Mouse (Mus musculus) central nervous system, embryonic 14 days (tissue): Measurements from ENCODE around the gene Ier3. TPM values are rescaled to one million over a fixed set of nuclear protein-coding genes. Genes with fewer than 3 reads are reported as not detected.

Experiments
- polyA plus RNA-seq: library from polyadenylated mRNA; depleted of rRNA; stranded (reverse); fragments of >200 nt; gene quantifications from 2 replicates; pipeline ENCODE4 v1.2.3, GENCODE M21; 2012; rRNA removed

Ier3 gene
- polyA plus RNA-seq = 7.2 and 9.6 TPM in 2 replicates

DNA sequence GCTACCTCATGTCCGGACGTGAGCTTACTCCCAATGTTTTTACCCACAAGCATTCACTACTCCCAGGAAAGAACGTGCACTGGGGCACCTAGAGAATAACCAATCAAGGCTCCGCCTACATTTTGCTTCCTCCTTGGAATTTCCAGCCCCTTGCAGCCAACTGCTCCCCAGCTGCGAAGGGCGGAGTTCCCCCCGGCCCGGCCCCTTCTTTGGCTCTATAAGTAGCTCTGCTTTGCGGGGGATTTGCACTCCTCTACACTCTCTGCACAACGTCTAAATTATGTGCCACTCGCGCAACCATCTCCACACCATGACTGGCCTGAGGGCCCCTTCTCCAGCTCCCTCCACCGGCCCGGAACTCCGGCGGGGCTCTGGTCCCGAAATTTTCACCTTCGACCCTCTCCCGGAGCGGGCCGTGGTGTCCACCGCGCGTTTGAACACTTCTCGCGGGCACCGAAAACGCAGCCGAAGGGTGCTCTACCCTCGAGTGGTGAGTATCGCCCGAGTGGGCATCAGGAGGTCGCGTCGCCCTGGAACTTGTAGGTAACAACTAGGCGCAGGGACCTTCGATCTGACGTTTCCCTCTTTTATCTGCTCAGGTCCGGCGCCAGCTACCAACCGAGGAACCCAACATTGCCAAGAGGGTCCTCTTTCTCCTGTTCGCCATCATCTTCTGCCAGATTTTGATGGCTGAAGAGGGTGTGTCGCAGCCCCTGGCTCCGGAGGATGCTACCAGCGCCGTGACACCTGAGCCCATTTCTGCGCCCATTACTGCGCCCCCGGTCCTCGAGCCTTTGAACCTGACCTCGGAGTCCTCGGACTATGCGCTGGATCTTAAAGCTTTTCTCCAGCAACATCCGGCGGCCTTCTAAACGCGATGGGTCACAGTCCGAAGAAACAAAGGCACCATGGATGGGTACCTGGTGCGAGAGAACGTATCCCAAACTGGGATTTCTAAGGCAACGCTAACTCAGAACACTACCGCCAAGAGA, at the start of gene Ier3:
Gene Ier3 (plus strand): TSS at position 246 of the 992 bp plus-strand sequence.

DNA sequence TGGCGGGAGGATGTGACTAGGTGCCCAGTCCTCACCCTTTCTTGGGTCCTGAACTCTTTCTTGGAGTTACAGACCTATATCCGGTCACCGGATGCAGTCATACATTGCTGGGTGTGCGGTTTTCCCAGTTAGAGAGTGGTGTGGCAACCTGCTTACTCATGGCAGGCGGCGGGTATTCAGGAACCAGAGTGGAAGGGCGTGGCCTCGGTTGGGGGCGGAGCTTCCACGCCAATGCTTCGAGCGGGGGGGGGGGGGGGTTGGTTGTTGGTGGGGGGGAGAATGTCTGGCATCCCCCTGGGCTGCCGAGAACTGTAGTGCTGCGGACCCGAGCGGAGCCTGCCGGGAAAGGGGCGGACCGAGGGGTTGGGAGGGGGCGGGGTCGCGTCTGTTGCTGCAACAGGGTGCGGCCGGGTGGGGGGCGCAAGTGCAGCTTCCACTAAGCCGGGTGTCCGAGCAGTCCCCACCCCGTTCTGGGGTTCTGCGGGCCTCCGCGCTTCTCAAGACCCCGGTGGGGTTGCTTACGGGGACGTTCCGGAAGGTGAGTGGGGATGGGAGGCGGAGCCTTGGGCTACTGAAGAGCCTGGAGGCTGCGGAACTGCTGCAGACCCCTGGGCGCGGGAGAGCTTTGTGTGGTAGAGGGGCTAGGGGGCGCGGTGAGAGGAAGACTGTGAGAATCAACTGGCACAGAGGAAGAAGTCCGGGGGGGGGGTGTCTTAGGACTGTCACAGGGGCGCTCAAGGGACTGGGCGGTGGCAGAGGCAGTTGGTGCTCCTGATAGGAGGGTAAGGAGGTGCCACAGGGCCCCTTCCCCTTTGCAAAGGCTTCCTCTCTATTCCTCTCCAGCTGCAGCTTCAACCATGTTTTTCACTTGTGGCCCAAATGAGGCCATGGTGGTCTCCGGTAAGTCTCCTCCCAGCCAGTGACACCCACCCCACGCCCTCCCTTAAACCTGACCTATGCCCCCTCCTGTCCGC, 1.8 kb downstream of the Ier3 start, which contains the start of gene Flot1:
Gene Flot1 (plus strand): TSS at position 267 of the 974 bp plus-strand sequence.

DNA sequence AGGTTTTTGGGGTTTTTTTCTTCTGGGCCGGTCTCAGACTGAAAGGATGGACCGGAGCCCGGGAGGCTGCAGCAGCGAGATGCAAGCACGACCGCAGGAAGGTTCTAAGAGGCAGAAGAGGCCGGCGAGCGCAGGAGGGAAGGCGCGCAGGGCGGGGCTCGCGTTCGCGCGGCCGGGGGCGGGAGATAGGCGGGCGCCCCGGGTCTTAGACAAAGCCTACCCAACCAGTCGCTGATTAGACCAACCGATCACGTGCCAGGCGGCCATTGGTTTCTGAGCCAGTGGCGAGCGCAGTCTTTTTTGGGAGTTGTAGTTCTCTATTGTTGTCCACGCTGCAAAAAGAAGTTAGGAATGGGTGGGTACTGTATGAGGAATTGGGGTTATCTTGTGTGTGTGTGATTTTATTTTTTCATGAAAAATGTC, 16.6 kb downstream of the Ier3 start, which contains the start of gene Tubb5:
Gene Tubb5 (minus strand): TSS at position 185 of the 423 bp plus-strand sequence.

DNA sequence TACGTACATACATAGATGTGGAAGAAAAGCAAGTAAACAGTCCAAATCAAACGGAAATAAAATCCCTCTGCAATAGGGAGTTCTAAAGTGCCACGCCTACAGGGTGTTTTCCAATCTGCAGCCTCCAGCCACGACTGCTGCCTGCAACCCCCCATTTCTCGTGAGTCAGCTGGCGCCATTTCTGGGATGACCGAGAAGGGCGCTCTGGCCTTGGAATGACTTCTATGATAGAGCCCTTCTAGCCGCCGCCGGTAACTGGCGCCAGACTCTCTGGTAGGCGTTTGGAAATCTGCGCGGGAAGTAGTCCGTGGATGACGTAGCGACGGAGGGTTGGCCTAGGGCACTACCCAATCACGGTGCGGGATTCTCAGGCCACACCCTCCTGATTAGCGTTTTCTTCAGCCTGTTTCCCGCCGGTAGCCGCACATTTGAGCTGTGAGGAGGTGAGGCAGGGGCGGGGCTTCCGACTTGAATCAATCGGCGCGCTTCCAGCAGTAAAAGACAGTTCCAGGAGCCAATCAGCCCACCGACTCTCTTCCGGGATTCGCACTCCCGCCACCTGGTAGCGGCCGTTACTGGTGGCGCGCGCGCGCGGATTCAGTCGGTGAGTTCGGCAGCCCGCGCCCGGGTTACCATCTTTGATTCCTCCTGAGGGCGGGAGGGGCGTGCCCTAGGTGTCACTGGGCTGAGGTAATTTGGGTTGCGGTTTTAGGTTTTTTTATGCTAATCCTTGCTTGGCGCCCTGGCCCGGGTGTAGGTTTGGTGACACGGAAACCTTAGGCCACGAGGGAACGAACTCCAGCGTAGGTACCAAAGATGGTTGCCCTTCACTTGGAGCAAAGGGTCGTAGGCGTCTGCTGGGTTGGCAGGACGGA, 19.8 kb downstream of the Ier3 start, which contains the start of gene Mdc1:
Gene Mdc1 (plus strand): TSS at position 440 of the 875 bp plus-strand sequence.

GRCm38 (mm10) chr17:35861198-35861857, 39.8 kb downstream of the Ier3 start, which contains the start of gene Nrm:
TSS of gene Nrm (plus strand) at chr17:35861318.

GRCm38 (mm10) chr17:35865481-35866280, 44.2 kb downstream of the Ier3 start, which contains the start of gene Ppp1r18:
TSS of gene Ppp1r18 (plus strand) at chr17:35865593.

Other genes with a start within 250 kb of the Ier3 start
- 0.33 and 0.34 TPM in 2 replicates for gene Sfta2, start 220.1 kb upstream of the Ier3 start, polyA plus RNA-seq
- gene Gm9573, start 195.0 kb upstream of the Ier3 start, polyA plus RNA-seq = not detected in 2 replicates
- 0.06 and 0.15 TPM in 2 replicates for gene Mucl3, start 178.0 kb upstream of the Ier3 start, polyA plus RNA-seq
- gene Vars2, start 154.1 kb upstream of the Ier3 start, polyA plus RNA-seq = 35.4 and 37.4 TPM in 2 replicates
- gene Gtf2h4, start 147.9 kb upstream of the Ier3 start, polyA plus RNA-seq = 31.1 and 34.8 TPM in 2 replicates
- 94.3 and 115 TPM in 2 replicates for gene Ddr1, start 117.1 kb upstream of the Ier3 start, polyA plus RNA-seq
- gene Flot1, start 1.5 kb downstream of the Ier3 start, polyA plus RNA-seq = 93.0 and 103 TPM in 2 replicates
- 2,634 and 2,916 TPM in 2 replicates for gene Tubb5, start 16.6 kb downstream of the Ier3 start, polyA plus RNA-seq
- 25.3 and 25.5 TPM in 2 replicates for gene Mdc1, start 19.8 kb downstream of the Ier3 start, polyA plus RNA-seq
- 30.7 and 36.6 TPM in 2 replicates for gene Nrm, start 39.6 kb downstream of the Ier3 start, polyA plus RNA-seq
- gene Ppp1r18, start 43.9 kb downstream of the Ier3 start, polyA plus RNA-seq = 50.0 and 51.7 TPM in 2 replicates
- gene Dhx16, start 58.1 kb downstream of the Ier3 start, polyA plus RNA-seq = 62.9 and 66.5 TPM in 2 replicates
- gene 2310061I04Rik, start 75.7 kb downstream of the Ier3 start, polyA plus RNA-seq = 76.7 and 87.7 TPM in 2 replicates
- gene Atat1, start 88.4 kb downstream of the Ier3 start, polyA plus RNA-seq = 501 and 522 TPM in 2 replicates
- gene Mrps18b, start 94.7 kb downstream of the Ier3 start, polyA plus RNA-seq = 47.1 and 48.5 TPM in 2 replicates
- gene Ppp1r10, start 94.8 kb downstream of the Ier3 start, polyA plus RNA-seq = 51.1 and 51.8 TPM in 2 replicates
- 102 and 109 TPM in 2 replicates for gene Abcf1, start 148.1 kb downstream of the Ier3 start, polyA plus RNA-seq
- 37.6 and 47.2 TPM in 2 replicates for gene Gnl1, start 158.2 kb downstream of the Ier3 start, polyA plus RNA-seq
- 58.4 and 64.9 TPM in 2 replicates for gene Prr3, start 158.6 kb downstream of the Ier3 start, polyA plus RNA-seq
- 0.39 and 0.44 TPM in 2 replicates for gene H2-T24, start 198.9 kb downstream of the Ier3 start, polyA plus RNA-seq
- gene H2-T23, start 211.2 kb downstream of the Ier3 start, polyA plus RNA-seq = 8.6 and 10.6 TPM in 2 replicates
- 8.4 and 13.7 TPM in 2 replicates for gene H2-T22, start 221.1 kb downstream of the Ier3 start, polyA plus RNA-seq
- not detected in 2 replicates for gene Gm6034, start 221.3 kb downstream of the Ier3 start, polyA plus RNA-seq
- 0.05 TPM in 1 of 2 replicates, not detected in the other for gene Gm11127, start 236.7 kb downstream of the Ier3 start, polyA plus RNA-seq